Mouse (Mus musculus) ovary, postnatal 10 days (tissue): Measurements from ENCODE around the gene Rapgef2.
"Not testable (repeated sequence)": the region's sequence is repeated elsewhere in the genome, so short reads cannot be mapped to it uniquely, and the experiment has no call there.

ENCODE experiments used
- DNase-seq: peaks from one replicate; pipeline ENCODE4 v3.0.0; 2022; ENCODE audit warnings: low spot score

Gene Rapgef2

GRCm38 (mm10) chr3:79088461-79088860, 197.9 kb downstream of the Rapgef2 start:
- DNase-seq, result no peak

- no peak for DNase-seq
Measured at GRCm38 (mm10) chr3:79086282-79086681, 200.0 kb downstream of the Rapgef2 start.

GRCm38 (mm10) chr3:79083881-79084280, 202.4 kb downstream of the Rapgef2 start:
- no peak for DNase-seq

GRCm38 (mm10) chr3:79083030-79083429, 203.3 kb downstream of the Rapgef2 start:
- DNase-seq, result no peak

GRCm38 (mm10) chr3:79079076-79079475, 207.2 kb downstream of the Rapgef2 start:
- DNase-seq, result no peak

GRCm38 (mm10) chr3:79074970-79075369, 211.3 kb downstream of the Rapgef2 start:
- DNase-seq, result no peak

GRCm38 (mm10) chr3:79073541-79074244, 212.6 kb downstream of the Rapgef2 start:
- DNase-seq, result no peak

- DNase-seq, result no peak
Measured at GRCm38 (mm10) chr3:79071561-79071960, 214.8 kb downstream of the Rapgef2 start.

GRCm38 (mm10) chr3:79069891-79070290, 216.4 kb downstream of the Rapgef2 start:
- DNase-seq, result no peak

- DNase-seq, result no peak
Measured at GRCm38 (mm10) chr3:79068976-79069375, 217.3 kb downstream of the Rapgef2 start.

- DNase-seq, result no peak
Measured at GRCm38 (mm10) chr3:79066455-79067055, 219.8 kb downstream of the Rapgef2 start.

- DNase-seq, result no peak
Measured at GRCm38 (mm10) chr3:79064096-79064495, 222.2 kb downstream of the Rapgef2 start.

- DNase-seq, result no peak
Measured at GRCm38 (mm10) chr3:79061426-79061825, 224.9 kb downstream of the Rapgef2 start.

GRCm38 (mm10) chr3:79058491-79058890, 227.8 kb downstream of the Rapgef2 start:
- not testable (repeated sequence) for DNase-seq

- DNase-seq, result no peak
Measured at GRCm38 (mm10) chr3:79045251-79045650, 241.1 kb downstream of the Rapgef2 start.

GRCm38 (mm10) chr3:79042973-79043372, 243.3 kb downstream of the Rapgef2 start:
- no peak for DNase-seq

GRCm38 (mm10) chr3:79039666-79040450, 246.5 kb downstream of the Rapgef2 start:
- DNase-seq, result no peak

- DNase-seq, result no peak
Measured at GRCm38 (mm10) chr3:79039008-79039407, 247.3 kb downstream of the Rapgef2 start.

- no peak for DNase-seq
Measured at GRCm38 (mm10) chr3:79034457-79034856, 251.9 kb downstream of the Rapgef2 start.

GRCm38 (mm10) chr3:79030855-79031254, 255.5 kb downstream of the Rapgef2 start:
- no peak for DNase-seq

- DNase-seq, result no peak
Measured at GRCm38 (mm10) chr3:79028153-79028878, 258.0 kb downstream of the Rapgef2 start.

GRCm38 (mm10) chr3:79025983-79026382, 260.3 kb downstream of the Rapgef2 start:
- no peak for DNase-seq
